Mouse (Mus musculus) forebrain, postnatal 0 days (tissue): ENCODE measurements around the gene Micu1. TPM values are rescaled to one million over a fixed set of nuclear protein-coding genes. Genes with fewer than 3 reads are reported as not detected.

Experiments used
- ATAC-seq: fragments of 200-750 bp; cut with Nextera tagmentation; 2 replicates; pipeline ENCODE4 v1.8.0; 2017; ENCODE audit warnings: mild to moderate bottlenecking, moderate library complexity
- DNase-seq: peaks from one replicate; pipeline ENCODE4 v3.0.0-alpha.2; 2015
- H3K27ac ChIP-seq: fragments of 300-500 bp; sonication (generic); 2 replicates; pipeline ENCODE4 v1.5.1; 2014; ENCODE audit warnings: low read depth, mild to moderate bottlenecking, antibody characterized with exemption, low read length, moderate library complexity, mixed read lengths
- H3K27me3 ChIP-seq: fragments of 300-500 bp; sonication (generic); 2 replicates; pipeline ENCODE4 v1.6.1; 2014; ENCODE audit warnings: mild to moderate bottlenecking, low read length, mixed read lengths; ENCODE audit not compliant: insufficient read depth
- H3K36me3 ChIP-seq: fragments of 300-500 bp; sonication (generic); 2 replicates; pipeline ENCODE4 v1.6.1; 2014; ENCODE audit warnings: mild to moderate bottlenecking, moderate library complexity; ENCODE audit not compliant: insufficient read depth
- H3K4me1 ChIP-seq: fragments of 300-500 bp; sonication (generic); 2 replicates; pipeline ENCODE4 v1.6.1; 2014; ENCODE audit warnings: antibody characterized with exemption; ENCODE audit not compliant: insufficient read depth
- H3K4me2 ChIP-seq: fragments of 300-500 bp; sonication (generic); 2 replicates; pipeline ENCODE4 v1.6.1; 2014; ENCODE audit warnings: low read depth, mild to moderate bottlenecking, moderate library complexity
- H3K4me3 ChIP-seq: fragments of 300-500 bp; sonication (generic); 2 replicates; pipeline ENCODE4 v1.5.1; 2014; ENCODE audit warnings: low read depth, low read length, mixed read lengths
- H3K9ac ChIP-seq: fragments of 300-500 bp; sonication (generic); 2 replicates; pipeline ENCODE4 v1.6.1; 2014; ENCODE audit warnings: mild to moderate bottlenecking
- H3K9me3 ChIP-seq: fragments of 300-500 bp; sonication (generic); 2 replicates; pipeline ENCODE4 v1.6.1; 2016; ENCODE audit warnings: low read length
- CTCF ChIP-seq: sonication (generic); IDR thresholded peaks from 2 replicates; pipeline ENCODE4 v1.5.1; 2016; ENCODE audit warnings: antibody characterized with exemption, control low read depth, low read depth
- WGBS: fragments of 180-500 bp; shearing (Covaris S2); extraction: QIAGEN DNeasy Blood & Tissue Kit; methylation state at CpG from one replicate; pipeline ENCODE4 v1.1.7; 2014; 5-methylcytosine and 5-hydroxymethylcytosine counted together
- polyA plus RNA-seq: library from polyadenylated mRNA; unstranded; fragments of >200 nt; fragmentation: Nextera tagmentation; extraction: Ambion mirVana; gene quantifications from 2 replicates; pipeline ENCODE4 v1.2.1, GENCODE M21; 2015
- total RNA-seq: library from RNA; depleted of rRNA; stranded (reverse); fragments of >200 nt; gene quantifications from 2 replicates; pipeline ENCODE4 v1.2.3, GENCODE M21; 2014

The Micu1 gene
- total and polyA plus RNA-seq, 2 experiments from 2014 or later: 69.6 to 72.0 TPM

DNA sequence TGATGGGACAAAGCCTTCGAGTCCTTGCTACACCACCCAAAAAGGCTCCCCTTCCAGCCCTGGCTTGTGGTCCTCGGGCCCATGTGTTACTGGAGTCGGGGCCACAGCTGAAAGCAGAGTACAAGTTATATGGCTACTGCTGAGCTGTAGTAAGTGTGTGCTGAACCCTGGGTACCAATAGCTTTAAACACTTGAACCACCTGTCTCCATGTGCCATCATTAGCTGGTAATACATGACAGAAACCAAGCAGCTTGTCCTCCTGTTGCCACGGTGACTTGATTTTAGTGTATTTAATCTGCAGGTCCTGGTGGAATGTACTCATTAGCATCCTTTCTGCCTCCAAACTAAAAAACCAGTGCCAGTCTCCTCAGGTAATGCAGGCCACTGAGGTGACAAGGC lies 106.4 kb downstream of the Micu1 start:
- no peak overlapping the region for H3K27ac ChIP-seq
- no peak for TF ChIP-seq CTCF
- no peaks in the 10 kb centered on the region for H3K9me3 ChIP-seq
- H3K4me1 ChIP-seq: no peaks in the 10 kb centered on the region
- H3K27me3 ChIP-seq: no peaks in the 10 kb centered on the region
- ATAC-seq (peak; percentile 27; the same call in 1 of the 2 replicates), DNase-seq (no peak)
- H3K4me2 ChIP-seq: no peak overlapping the region
- no peak overlapping the region for H3K4me3 ChIP-seq
- 82% methylated on average over 4 of the region's 4 CpGs for WGBS
- H3K9ac ChIP-seq: no peak overlapping the region
- no peaks in the 10 kb centered on the region; the same call in 1 of the 2 replicates for H3K36me3 ChIP-seq

DNA sequence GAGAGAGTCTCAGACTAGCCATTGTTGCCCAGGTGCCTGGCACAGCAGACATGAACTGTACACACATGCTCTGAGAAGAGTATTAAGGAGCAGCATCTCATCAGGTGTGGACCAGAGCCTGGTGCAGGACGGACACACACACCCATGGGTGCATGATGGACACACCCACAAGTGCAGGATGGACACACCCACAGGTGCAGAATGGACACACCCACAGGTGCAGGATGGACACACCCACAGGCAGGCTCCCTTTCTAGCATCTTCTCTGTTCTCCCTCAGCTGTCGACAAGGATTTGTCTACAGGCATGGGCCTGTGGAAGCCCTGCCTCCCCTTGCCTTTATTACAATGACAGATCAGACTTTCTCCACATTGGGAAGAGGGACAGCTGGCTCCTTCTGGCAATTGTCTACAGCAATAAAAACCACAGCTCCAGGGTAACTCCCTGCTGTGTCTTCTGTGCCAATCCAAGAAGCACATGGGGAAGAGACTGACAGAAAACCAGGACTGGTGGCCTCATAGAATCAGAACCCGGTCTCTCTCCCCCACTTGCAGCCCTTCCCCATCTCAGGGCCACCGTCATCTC lies 107.8 kb downstream of the Micu1 start:
- H3K9ac ChIP-seq: no peak overlapping the region
- WGBS: 79% methylated on average over 4 of the region's 4 CpGs
- H3K36me3 ChIP-seq: no peaks in the 10 kb centered on the region
- H3K9me3 ChIP-seq: no peaks in the 10 kb centered on the region
- DNase-seq: no peak
- H3K4me2 ChIP-seq: no peak overlapping the region
- TF ChIP-seq CTCF: no peak
- no peaks in the 10 kb centered on the region for H3K4me1 ChIP-seq
- no peak overlapping the region for H3K27ac ChIP-seq
- H3K4me3 ChIP-seq: no peak overlapping the region
- no peak for ATAC-seq
- H3K27me3 ChIP-seq: no peaks in the 10 kb centered on the region

DNA sequence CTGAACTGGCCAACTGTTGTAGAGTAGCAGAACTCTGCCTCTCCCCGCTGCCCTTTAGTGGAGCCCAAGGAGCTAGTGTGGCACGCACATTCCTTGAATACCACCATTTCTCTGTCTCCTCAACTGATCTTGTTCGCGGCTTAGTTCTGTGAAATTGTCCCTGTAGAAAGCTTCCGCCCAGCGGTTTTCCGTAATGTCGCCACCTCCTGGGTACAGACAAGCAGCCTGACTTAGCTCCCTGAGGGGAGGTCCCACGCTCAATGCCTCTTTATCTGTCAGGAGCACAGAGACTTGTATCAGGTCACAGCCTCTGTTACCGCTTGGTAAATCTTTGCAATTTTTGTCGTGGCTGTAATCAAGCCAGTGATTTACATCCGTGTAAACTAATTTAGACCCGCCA lies 110.7 kb downstream of the Micu1 start:
- H3K9me3 ChIP-seq: no peaks in the 10 kb centered on the region
- 30% methylated on average over 13 of the region's 13 CpGs for WGBS
- no peak overlapping the region for H3K9ac ChIP-seq
- no peaks in the 10 kb centered on the region for H3K27me3 ChIP-seq
- DNase-seq (peak; percentile 40), ATAC-seq (peak; percentile 61)
- no peak overlapping the region for H3K4me2 ChIP-seq
- no peak overlapping the region for H3K27ac ChIP-seq
- no peaks in the 10 kb centered on the region for H3K4me1 ChIP-seq
- TF ChIP-seq CTCF: peak; percentile 60
- no peaks in the 10 kb centered on the region for H3K36me3 ChIP-seq
- no peak overlapping the region for H3K4me3 ChIP-seq

DNA sequence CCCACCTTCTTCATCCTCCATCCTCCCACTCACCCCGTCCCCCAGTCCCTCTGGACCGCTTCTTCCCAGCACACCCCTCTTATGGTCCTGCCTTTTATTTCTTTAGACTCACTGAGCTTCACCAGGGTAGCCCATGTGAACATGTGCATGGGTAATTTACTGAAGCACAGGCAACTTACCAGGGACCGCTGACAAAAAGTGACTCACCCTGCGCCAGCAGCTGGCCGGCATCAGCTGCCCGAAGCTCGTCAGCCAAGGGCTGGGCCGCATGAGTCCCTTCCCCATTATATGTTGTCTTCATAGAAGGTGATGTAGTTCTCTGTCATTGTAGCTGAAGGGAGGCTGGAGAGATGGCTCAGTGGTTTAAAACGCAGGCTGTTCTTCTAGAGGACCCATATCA lies 111.5 kb downstream of the Micu1 start:
- Histone ChIP-seq H3K4me1 (no peaks in the 10 kb centered on the region), H3K4me2 (no peak overlapping the region), H3K4me3 (no peak overlapping the region), H3K27me3 (no peaks in the 10 kb centered on the region), H3K9ac (no peak overlapping the region), H3K27ac (no peak overlapping the region), H3K36me3 (no peaks in the 10 kb centered on the region), H3K9me3 (no peaks in the 10 kb centered on the region)
- DNase-seq: no peak
- WGBS: 80% methylated on average over 9 of the region's 9 CpGs
- ATAC-seq: no peak
- no peak for TF ChIP-seq CTCF

DNA sequence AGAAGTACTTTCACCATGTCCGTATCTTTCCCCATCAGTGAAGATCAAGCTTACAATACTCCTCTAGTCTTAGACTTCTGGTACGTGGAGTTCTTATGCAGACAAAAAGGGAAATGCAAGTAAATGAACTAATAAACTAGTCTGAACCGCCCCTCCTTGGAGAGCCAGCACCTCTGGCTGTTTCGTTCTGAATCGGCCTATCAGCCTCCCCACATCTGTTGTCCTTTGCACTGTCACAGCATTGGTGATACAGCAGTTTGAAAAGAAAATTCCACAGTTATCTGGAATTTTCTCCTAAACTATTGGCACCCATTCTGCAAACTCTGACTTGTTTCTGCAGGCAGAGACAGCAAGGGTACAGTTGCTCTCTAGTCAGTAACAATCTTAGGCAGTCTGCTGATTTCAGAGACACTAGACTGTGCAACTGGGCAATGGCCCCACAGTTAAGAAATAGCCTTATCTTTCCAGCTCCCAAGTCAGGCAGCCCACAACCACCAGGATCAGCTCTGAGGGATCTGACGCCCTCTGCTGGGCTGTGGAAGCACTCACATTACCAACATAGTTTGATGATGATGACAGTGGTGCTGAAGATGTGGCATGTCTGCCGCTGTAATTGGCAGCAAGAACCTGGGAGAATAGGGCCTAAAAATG lies 112.4 kb downstream of the Micu1 start:
- no peaks in the 10 kb centered on the region for H3K27me3 ChIP-seq
- H3K9me3 ChIP-seq: no peaks in the 10 kb centered on the region
- H3K4me1 ChIP-seq: no peaks in the 10 kb centered on the region
- WGBS: 73% methylated on average over 7 of the region's 7 CpGs
- H3K9ac ChIP-seq: no peak overlapping the region
- peak; percentile 77 for TF ChIP-seq CTCF
- DNase-seq: peak; percentile 56
- H3K36me3 ChIP-seq: no peaks in the 10 kb centered on the region
- peak; percentile 18; the same call in 1 of the 2 replicates for ATAC-seq
- no peak overlapping the region for H3K4me2 ChIP-seq
- H3K4me3 ChIP-seq: no peak overlapping the region
- H3K27ac ChIP-seq: no peak overlapping the region

DNA sequence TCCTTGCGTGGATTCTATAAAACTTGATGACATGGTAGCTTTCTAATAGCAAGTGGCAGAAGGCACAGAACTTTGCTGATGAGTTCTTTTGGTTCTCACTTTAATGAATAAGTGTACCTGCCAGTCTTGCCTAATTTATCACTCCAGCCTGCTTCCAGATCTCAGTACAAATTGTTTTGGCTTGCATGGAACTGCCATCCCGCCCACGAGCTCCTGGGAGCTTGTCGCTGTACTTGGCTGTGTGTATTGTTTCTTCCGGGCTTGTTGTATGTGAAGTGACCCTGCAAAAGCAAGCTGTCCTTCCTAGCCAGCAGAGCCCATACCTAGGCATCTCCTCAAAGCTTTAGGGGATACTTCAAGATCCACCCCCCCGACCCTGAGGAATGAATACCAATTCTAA lies 114.3 kb downstream of the Micu1 start:
- no peak overlapping the region for H3K4me2 ChIP-seq
- no peaks in the 10 kb centered on the region for H3K27me3 ChIP-seq
- DNase-seq: no peak
- ATAC-seq: no peak
- no peak for TF ChIP-seq CTCF
- no peaks in the 10 kb centered on the region for H3K36me3 ChIP-seq
- no peak overlapping the region for H3K27ac ChIP-seq
- WGBS: 55% methylated on average over 6 of the region's 6 CpGs
- H3K9ac ChIP-seq: no peak overlapping the region
- no peaks in the 10 kb centered on the region for H3K9me3 ChIP-seq
- H3K4me3 ChIP-seq: no peak overlapping the region
- H3K4me1 ChIP-seq: no peaks in the 10 kb centered on the region

DNA sequence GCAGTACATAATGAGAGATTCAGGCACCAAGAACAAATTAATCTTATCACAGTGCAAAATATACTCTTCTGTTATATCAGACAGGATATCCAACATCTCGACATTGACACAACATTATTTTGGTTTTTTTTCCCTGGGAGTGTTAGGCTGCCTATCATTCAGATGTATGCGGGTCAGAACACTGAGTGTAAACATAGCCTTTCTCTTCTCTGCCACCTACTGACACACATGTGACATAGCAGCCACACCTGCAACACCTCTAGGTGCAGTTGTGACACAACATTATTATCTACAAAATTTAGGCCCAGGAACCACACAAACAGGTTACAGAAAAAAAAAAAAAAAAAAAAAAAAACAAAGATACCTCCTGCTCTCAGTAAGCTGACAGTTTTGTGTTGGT lies 115.3 kb downstream of the Micu1 start:
- Histone ChIP-seq H3K4me2 (no peak overlapping the region), H3K27ac (no peak overlapping the region), H3K9ac (no peak overlapping the region), H3K9me3 (no peaks in the 10 kb centered on the region), H3K36me3 (no peaks in the 10 kb centered on the region), H3K4me3 (no peak overlapping the region), H3K4me1 (no peaks in the 10 kb centered on the region), H3K27me3 (no peaks in the 10 kb centered on the region)
- WGBS: 24% methylated on average over 2 of the region's 2 CpGs
- peak; percentile 70 for TF ChIP-seq CTCF
- DNase-seq (no peak), ATAC-seq (no peak)
